Mouse (Mus musculus) monocyte, adult 2 months (primary cell): ENCODE data around the gene 1700012B07Rik.

Experiments used
- DNase-seq, 2 experiments: peaks; one replicate each; pipeline ENCODE4 v3.0.0; 2022; ENCODE audit warnings: low spot score in 2 of 2, low read depth in 1 of 2

Gene 1700012B07Rik

DNA sequence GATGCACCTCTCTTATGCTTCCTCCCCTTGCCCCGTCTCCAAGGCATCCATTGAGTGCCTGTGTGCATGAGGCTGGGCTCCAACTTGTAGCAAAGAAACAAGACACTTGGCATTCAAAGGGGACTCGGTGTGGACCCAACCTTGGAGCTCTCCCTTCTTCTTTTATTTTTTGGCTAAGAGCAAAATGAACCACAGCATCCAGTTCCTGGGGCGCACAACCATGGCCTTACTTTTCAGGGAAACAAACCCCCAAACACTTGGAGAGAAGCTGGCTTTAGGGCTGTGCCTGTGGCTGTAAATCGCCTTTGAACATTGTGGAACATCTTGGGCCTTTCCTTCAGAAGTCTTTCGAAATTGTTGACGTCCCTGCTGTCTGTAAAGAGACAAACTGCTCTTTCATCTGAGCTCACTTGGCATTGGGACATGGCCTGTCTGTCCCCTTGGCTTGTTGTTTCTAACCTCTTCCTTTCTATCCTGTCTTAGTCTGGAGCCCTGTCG is 73.7 kb downstream of the 1700012B07Rik start:
- no peak for DNase-seq

- no peak for DNase-seq
Observed at GRCm38 (mm10) chr11:109751636-109752603, 75.9 kb downstream of the 1700012B07Rik start.

DNA sequence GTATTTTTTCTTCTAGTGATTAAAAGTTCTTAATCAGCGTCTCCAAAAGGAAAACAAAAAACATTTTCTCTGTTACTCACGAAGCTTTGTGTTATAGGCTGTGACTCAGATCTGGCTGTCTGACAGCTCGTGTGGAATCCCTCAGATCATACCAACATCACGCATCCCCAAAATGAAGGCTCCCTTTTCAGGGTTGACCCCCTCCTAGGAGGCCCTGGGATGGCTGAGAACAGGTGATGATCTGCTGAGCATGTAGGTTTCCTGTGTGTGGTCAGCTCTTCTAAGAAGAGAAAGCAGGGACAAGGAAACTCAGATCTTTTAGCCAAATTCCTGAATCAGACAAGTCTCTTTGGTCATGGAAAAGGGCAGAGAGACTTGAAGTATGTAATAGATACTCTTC is 82.6 kb downstream of the 1700012B07Rik start:
- DNase-seq = no peak

DNA sequence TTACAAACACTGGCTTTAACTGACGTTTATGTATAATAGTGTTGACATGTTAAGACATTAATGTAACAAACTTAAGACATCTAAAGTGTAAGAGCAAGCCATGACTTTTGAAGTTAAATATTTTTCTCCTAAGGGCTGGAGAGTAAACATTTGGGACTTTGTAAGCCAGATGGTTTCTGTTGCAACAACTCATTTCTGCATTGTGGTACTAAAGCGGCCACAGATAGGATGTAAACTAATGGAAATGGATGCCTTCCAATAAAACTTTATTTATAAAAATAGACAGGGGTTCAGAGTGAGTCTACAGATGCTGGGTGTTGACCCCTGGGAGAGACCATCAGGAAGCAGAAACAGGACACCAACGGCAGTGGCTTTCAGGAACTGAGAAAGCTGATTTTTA is 89.9 kb downstream of the 1700012B07Rik start:
- no peak for DNase-seq
